Mouse (Mus musculus) small intestine, adult 2 months (tissue): ENCODE measurements at regions not wholly inside any gene's neighbourhood (a gene's known extent, or its start where the extent isn't known, plus 50 kb on each side); places are given as distances from the start of the nearest gene placed in this dataset.

ENCODE experiments used
- CTCF ChIP-seq: fragments of 200-500 bp; IDR thresholded peaks from 2 replicates; pipeline ENCODE4 v1.5.1; 2012; ENCODE audit warnings: low read depth, mild to moderate bottlenecking, control low read depth, inconsistent platforms, low read length, moderate library complexity, mixed read lengths; ENCODE audit not compliant: insufficient replicate concordance, insufficient read length; ENCODE audit errors: extremely low read depth
- POLR2A ChIP-seq: fragments of 200-500 bp; IDR thresholded peaks from 2 replicates; pipeline ENCODE4 v1.6.1; 2012; ENCODE audit warnings: low read depth, mild to moderate bottlenecking, control low read depth, inconsistent platforms, low read length, moderate library complexity

DNA sequence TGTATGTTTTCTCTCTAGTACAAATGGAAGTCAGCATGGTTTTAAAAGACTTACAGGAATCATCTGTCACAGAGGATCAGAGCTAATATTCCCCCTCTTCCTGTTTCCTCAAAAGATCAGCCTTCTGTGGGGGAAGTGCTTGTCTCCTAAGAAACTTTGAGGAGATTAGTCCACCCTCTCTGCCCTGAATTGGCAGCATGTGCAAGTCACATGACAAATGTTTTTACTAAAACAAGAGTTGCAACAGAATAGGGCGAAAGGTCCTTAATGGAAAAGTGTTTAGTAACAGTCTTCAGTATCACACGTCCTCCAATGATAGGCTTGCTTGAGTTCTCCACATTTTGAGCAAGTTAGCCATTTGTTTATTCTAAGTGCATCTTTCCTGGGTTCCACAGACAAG lies 162.8 kb downstream of the Fzd1 start:
- TF ChIP-seq CTCF (no peak), POLR2A (no peak)
